Mouse (Mus musculus) brain, embryonic 18.5 days (tissue): ENCODE data around the gene Gdpd3.

Source experiments
- DNase-seq: peaks from one replicate; pipeline ENCODE4 v3.0.0-alpha.2; 2012; ENCODE audit warnings: low read depth, low spot score

The Gdpd3 gene

DNA sequence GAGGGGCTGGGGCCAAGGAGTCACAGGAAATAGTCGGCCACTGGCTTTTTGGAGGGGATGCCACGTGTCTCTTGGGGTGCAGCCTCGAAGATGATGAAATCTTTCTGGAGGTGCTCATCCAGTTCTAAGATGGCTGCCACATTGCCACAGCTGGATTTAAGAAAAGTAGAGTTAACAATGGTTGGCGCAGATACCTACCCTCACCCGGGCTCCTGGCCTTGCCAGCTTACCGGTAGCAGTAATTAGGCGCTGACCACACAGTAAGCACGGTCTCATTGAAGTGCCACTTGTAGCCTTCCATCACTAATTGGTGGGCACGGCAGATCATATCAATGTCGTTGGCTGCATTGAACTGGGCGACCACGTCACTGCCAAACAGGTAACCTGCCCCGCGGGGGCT lies 20.0 kb downstream of the Gdpd3 start:
- no peak for DNase-seq

DNA sequence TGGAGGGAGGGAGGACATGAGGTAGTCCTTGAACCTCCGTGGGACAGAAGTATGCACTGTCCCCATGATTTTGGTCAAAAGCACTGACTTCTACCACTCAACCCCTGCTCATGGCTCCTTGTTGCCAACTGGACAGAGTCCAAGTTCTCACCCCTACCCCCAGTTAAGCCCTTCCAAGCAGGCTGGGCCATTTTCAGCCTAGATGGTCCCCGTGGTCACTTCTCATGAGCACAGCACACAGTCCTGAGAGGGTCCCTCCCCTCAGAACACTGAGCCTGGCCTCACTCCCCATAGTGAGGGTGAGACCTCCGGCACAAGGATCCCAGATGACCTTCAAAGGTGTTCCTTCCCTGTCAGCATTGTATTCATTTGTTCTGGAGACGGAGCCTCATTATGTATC lies 23.0 kb downstream of the Gdpd3 start:
- DNase-seq: no peak

DNA sequence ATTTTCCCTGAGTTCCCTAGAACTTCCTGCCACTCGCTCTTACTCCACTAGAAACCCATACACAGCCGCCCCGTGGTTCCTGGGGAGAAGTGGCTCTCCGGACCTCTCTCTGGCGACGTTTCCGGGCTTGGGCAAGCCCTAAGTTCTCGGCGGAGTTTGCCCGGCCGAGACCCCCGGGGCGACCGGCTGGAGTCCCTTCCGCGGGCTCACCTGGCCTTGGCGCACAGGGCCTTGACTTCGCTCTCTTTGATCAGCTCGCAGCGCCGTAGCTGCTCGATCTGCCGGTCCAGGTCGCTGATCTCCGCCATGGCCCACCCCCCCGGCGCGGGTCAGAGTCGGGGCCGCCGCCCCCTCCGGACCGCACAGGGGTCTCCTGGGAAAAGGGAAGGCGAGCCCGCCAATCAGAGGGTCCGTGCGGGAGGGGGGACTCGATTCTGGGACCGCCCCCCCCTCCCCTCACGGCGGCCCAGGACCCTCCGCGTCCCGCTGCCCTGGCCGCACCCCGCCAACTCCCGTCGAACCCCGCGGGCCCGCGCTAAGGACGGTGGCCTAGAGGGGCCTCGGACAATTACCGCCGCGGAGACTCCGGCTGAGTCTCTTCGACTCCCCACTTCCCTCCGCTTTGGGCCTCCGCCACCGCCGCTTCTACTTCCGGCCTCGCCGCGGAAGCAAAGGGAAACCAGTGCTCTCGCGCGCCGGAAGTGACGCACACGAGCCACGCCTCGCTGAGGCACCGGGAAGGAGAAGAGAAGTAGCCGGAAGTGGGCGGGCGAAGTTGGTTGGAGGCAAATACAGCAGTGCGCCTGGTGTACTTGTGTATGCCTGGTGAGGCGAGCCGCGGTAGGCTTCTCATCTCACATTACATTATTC lies 26.0 kb downstream of the Gdpd3 start, which contains the start of gene Ppp4c:
Gene Ppp4c, minus strand, starts transcription at position 646 of the 870 bp plus-strand sequence.
- peak; percentile 93 for DNase-seq

DNA sequence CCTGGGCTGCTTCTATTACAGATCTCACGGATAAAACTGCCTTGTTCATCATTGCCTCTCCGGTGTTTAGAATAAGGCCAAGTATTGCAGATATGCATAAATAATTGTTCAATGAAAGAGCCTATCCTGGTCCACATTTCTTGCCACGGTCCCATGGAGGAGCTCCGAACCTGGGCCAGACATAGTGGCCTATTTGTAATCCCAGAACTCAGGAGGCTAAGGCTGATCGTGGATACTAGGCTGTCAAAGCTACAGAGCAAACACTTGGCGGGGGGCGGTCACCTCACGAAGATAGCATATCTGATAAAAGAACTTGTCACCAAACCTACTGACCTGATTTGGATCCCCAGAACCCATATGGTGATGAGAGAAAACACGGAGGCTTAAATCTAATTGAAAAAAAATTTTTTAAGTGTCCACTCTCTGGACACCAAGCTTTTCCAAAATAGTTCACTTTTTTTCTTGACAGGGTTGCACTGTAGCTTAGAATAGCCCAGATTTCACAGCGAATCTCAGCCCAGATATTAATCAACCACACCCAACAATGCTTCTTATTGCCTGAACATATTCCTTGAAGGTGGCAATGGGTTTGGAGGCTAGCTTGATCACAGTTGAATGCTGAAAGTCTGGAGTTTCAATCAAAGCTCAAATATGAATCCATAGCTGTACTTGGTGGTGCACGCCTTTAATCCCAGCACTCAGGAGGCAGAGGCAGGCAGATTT lies 26.7 kb downstream of the Gdpd3 start:
- DNase-seq: no peak

DNA sequence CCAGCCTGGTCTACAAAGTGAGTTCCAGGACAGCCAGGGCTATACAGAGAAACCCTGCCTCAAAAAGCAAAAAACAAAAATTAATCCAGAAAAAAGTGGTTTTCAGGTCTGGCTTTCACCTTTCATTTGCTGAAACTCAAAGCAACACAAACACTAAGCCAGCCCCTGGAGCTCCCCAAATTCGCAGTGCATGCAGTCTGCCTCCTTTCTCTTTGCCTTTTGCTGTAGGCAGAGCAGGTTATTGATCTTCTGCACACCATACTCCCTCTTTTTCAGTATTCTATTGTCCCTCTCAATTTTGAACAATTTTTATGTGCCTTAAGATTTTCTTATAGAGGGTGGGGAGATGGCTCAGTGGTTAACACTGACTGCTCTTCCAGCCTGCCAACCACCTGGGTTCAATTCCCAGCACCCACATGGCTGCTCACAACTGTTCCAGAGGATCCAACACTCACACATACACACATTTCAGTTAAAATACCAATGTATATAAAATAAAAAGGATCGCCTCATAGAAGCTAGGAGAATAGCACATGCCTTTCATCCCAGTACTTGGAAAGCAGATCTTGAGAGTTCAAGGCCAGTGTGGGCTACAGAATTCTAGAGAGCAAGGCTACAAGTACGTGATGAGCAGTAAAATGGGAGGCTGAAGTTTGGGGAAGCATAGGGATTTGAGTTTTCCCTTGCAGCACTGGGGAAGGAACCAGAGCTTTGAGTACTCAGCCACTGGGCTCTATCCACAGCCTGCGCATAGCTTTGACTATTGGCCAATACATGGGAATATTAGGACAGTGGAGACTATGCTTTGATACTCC lies 27.5 kb downstream of the Gdpd3 start:
- DNase-seq: no peak

DNA sequence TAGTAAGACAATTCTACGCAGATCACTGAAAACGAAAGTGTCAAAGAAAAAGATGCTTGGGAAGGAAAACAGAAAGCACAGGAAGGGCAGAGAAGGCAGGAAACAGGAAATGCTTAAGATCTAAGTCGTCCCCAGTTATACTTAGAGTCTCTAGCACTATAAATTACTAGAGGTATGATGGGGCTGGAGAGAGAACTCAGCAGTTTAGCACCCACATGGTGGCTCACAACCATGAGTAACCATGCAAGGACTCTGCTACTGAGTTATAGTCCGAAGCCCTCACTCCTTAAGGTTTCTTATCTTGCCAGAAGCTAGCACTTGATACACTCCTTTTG lies 28.1 kb downstream of the Gdpd3 start:
- no peak for DNase-seq

DNA sequence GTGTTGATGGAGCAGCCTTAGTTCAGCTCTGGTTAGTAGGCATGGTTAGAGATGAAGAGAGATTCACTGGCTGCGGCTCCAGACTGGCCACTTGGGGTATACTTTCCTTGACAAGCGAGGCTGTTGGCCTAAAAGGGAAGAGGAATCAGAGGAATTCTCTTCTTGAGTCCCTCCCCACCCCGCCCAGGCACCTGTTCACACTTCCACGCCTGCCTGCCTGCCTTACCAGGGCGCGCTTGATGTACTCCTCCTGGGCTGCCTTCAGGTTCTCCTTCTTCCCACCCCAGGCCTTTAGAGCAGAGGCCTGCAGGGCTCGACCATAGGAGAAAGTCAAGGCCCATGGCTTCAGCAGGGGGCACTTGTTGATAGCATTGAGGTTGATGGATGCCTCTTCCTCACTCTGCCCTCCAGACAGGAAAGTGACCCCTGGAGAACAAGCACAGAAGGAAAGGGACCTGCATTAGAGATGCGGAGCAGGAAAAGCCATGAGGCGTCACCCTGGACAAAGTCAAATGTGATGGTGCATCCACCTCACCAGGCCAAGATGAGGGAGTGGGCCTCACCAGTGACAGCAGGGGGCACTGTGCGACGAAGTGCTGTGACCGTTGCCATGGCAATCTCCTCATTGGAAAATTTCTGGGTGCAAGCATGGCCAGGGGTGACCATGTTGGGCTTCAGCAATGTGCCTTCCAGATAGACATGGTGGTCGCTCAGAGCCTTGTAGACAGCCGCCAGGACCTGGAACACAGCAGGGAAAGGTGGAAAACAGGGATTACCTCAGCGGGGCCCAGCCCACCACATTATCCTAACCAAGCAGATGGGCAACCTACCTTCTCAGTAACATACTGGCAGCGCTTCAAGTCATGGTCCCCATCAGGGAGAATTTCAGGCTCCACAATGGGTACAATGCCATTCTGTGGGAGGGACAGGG lies 29.5 kb downstream of the Gdpd3 start:
- DNase-seq: no peak

DNA sequence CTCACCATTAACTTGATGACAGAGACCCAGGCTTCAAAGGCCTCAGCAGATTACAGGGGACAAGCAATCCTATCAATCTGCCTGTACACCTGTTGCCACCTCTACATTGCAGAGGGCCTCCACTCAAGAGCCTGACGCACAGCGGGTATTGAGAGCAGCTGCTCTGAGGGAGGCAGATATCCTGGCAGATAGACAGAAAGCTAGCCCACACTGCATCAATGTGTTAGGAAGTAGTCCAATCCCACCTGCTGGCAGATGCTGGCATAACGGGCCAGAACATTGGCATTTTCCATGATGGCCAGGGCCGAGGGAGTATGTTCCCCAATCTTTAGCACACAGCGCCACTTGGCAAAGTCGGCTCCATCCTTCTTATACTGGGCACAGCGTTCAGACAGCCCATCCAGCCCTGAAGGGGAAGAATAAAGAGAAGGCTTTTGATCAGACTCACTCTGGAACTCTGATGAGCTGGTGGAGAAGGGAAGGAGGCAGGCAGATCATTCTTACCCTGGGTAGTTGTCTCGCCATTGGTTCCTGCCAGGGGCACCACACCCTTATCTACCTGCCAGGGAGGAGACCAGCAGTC lies 30.3 kb downstream of the Gdpd3 start:
- DNase-seq: no peak

DNA sequence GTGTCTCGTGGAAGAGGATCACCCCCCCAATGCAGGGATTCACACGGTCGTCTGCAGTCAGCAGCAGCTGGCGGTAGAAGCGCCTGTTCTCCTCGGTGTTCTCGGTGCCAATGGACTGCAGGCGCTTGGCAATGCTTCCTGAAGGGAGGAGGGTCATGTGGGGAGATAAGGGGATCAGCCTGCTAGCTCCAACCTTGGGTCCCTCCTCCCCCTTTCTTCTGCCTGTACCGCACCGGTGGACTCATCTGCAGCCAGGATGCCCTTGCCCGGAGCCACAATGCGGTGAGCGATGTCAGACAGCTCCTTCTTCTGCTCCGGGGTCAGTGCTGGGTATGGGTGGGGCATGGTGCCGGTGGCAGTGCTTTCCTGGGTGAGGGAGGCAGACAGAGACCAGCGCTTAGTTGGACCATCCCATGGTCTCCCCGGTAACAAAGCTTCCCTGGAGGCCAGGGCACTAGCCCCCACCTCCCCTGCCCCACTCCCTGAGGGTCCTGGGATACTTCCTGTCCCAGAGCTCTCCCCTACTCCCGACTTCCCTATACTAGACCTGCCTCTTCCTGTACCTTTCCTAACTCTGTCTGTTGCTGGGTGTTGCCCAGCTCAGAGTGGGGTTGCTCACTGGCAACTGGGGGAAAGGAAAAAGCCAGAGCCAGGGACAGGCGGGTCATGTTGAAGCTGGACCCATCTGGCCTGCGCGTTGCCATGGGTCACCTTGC lies 31.4 kb downstream of the Gdpd3 start, which contains the start of gene Fam57b:
Gene Fam57b, plus strand, starts transcription at position 258 of the 716 bp plus-strand sequence.
- no peak for DNase-seq

DNA sequence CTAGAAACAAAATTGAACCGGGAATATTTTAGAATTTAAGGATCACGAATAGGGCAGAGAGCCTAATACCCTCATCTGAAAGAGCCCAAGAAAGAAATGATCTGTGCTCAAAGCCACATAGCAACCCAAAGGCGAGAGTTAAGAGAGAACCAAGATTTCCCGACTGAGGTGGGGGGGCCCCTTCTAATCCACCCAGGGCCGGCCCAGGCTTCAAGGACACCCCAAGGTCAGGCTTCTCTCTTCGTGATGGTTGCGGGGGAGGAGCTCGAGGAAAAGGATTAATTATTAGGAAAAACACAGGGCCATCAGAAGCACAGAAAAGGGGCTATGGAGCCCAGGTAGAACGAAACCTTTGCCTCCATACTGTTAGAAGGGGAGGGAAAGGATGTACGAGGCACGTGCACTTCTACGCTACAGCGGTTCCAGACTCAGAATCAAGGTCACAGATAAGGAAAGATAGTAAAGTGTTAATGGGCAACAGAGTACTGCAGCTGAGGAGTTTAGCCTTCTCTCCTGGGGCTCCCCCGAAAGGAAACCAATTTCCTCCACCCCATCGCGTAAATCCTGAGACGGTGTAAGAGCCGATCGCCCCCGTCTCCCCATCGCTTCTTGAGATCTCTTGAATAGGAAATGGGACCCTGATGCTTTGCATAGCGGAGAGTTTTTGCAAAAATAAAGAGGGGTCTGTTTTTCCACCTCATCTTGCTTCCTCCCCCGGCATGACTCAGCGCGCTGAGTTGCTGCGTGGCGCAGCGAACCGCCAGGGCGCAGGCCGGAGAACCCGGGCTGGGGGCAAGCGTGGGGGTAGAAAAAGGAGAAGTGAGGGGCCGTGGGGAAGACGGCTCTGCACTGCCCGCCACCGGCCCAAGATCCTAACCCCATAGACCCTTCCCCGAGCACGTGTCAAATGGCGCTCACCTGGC lies 32.3 kb downstream of the Gdpd3 start:
- no peak for DNase-seq

DNA sequence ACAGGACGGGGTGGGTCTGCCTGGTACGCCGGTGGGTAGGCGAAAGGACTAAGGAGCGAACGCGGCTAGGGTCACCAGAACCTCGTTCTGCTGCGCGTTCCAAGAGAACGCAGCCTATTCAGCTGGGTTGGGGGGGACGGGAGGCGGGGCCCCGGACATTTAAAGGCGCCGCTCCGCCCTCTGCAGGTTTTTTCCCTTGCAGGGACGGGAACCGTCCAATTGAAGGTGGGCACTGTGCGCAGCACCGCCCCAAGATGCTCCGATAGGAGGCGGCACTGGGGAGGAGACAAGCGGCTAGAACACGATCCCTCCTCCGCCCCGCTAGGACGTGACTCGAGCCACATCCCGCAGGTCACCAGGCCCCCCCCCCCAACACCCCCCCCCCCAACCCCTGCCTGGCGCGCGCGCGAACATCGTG lies 32.9 kb downstream of the Gdpd3 start:
- DNase-seq: peak; percentile 96

DNA sequence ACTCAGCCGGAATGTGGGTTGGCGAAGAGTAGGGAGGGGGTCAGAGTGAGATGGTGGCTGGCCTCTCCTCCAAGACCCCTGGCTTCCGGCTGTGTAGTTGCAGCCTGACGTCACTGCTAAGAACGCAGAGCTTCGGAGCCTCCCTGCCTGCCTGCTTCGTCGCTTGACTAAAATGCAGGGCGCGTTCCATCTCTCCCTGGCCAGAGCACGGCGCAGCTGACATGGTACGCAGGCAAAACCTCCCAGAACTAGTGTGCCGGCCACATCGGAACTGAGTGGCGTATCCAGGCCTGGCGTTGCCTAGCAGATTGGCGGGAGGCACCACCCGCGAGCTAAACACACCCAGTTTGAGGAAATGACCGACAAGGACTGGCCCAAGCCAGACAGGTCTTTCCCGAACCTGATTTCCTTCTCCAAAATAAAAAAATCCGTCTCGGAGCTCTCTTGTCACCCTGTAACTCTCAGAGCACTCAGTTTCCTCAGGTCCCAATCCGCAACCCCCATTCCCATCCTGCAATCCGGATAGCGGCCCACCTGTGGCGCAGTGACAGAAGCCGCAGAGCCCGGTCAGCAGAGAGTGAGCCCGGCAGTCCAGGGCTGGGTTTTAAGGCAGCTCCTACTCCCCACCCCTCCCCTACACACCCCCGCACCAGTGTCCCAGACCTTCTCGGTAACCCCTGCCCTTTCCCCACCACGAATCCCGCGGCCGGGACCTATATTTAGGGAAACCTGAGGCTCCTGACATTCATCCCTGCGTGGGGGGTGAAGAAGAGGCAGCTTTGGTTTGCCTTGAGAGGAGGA lies 33.5 kb downstream of the Gdpd3 start:
- DNase-seq: peak; percentile 82

DNA sequence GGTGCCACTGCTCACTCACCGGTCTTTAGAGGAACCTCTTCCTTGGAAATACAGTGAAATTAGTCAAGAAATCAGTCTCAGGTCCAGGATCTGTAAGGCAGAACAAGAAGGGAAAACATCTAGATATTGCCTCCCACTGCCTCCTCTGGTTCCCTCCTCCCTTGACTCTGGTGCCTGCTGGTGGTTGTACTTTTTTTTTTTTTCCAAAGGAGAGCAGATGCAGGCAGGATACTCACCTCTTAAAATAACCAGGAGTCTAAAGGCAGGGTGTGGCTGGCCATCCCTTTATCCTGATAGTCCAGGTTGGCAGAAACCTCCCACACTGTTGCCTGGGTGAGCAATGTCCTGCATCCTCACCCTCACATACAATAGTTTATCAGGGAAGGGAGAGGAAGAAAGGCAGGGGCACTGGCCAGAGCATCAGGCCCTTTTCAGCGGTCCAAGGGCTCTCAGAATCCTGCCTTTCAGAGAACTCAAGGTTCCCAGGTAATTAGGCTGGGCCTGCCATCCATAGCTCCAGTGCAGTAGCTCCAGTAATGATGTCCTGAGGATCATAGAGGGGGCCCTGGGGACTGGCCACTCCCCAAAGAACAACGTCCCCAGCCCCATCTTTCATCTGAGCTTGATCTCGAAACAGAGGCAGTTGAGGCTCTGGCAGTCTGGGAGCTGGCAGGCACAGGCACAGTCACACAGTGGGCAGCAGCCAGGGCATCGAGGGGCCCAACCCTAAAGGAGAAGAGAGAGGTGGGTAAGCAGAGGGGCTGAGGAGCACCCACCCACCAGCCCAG lies 34.3 kb downstream of the Gdpd3 start:
- no peak for DNase-seq

DNA sequence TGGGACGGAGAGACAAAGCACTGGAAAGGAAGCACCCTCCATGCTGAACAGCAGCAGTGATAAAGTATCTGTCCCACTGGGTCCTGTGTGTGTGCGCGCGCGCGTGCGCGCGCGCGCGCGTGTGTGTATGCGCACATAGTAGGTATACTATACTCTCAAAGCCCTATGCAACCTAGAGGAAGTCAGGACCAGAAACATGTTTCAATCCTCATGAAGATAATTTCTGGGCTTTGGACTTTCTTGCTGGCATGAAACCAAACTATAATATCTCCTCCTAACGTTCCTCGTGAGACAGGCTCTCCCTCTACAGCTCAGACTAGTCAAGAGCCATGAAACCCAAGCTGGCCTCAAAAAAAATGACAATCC lies 34.9 kb downstream of the Gdpd3 start:
- DNase-seq: no peak

DNA sequence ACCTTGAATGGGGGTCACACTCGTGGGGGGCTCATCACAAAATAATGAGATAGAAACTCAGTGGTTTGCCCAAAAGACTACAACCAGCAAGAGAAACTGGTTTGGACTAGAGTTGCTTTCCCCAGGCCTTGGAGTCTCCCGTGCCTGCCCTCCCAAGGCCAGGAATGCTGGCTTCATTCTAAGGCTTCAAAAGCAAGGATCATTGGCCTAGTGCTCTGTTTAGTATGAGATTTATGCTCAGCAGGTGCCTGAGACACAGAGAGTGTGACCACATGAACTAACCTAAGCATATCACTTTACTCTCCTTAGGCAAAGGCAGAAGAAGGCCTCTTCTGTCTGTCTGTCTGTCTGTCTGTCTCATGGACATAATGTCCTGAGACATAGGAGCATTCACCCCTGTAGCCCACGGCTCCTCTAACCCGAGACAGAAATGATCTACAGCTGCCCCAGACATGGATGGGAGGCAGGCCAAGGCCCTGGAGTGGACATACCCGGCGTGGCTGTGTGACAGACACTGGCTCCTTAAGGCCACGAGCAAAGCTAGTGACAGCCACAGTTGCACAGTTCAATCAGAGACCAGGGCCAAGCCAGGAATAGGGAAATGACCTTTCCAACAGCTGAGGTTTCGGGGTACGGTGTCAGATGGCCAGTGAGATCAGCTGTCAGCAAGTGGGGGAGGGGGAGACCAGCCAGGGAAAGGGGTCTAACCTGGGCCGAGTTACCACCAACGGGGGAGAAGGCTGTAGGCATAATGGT lies 36.2 kb downstream of the Gdpd3 start:
- no peak for DNase-seq

DNA sequence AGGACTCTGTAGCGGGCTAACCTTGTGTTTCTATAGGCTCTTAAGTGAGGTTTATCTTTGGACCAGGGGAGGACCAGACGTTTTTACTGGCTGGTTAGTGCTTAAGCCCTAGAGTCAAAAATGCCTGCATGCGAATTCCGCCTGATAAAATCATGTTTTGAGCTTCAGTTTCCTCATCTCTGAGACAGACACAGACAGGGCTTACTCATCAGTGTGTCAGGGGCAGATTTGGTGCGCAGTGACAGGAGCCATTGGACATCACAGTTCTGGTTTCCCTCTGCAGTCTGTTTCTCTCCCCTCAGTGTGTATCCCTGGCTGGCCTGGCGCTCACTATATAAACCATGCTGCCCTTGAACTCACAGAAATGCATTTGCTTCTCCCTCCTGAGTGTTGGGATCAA lies 37.0 kb downstream of the Gdpd3 start:
- DNase-seq: no peak

DNA sequence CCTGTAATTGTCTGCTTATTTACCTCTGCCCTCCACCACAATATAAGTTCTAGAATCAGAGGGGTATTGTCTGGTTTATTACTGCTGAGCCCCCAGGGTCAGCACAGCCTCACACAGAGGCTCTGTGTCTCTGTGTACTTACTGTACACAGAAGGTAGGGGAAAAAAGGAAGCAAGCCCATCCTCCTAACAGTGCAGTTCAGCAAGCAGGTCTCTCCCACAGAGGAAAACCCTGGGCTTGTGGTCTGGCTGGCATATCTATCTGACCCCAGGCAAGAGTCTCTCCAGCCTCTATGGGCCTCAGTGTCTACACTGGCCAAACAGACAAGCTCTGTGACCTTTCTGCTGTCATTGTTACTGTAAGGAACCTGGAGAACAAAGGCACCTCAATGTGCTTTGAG lies 37.6 kb downstream of the Gdpd3 start:
- DNase-seq: no peak
